Mouse (Mus musculus) lung, embryonic 14.5 days (tissue): Measurements from ENCODE around the gene Eml2. TPM values are rescaled to one million over a fixed set of nuclear protein-coding genes. Genes with fewer than 3 reads are reported as not detected.
A peak's percentile ranks its signal among the peaks of the same experiment; 100 is the strongest.

Experiments used
- ATAC-seq: fragments of 200-750 bp; cut with Nextera tagmentation; 2 replicates; pipeline ENCODE4 v1.8.0; 2017; ENCODE audit warnings: mild to moderate bottlenecking, moderate TSS enrichment, moderate library complexity; ENCODE audit not compliant: insufficient read depth
- DNase-seq: peaks from one replicate; pipeline ENCODE4 v3.0.0-alpha.2; 2015
- H3K27ac ChIP-seq: fragments of 300-500 bp; sonication (generic); 2 replicates; pipeline ENCODE4 v1.5.1; 2014; ENCODE audit warnings: low read depth, mild to moderate bottlenecking, moderate library complexity
- H3K27me3 ChIP-seq: fragments of 300-500 bp; sonication (generic); 2 replicates; pipeline ENCODE4 v1.6.1; 2014; ENCODE audit warnings: low read length, control low read depth; ENCODE audit not compliant: insufficient read depth
- H3K36me3 ChIP-seq: fragments of 300-500 bp; sonication (generic); 2 replicates; pipeline ENCODE4 v1.6.1; 2014; ENCODE audit warnings: control low read depth; ENCODE audit not compliant: insufficient read depth
- H3K4me1 ChIP-seq: fragments of 300-500 bp; sonication (generic); 2 replicates; pipeline ENCODE4 v1.6.1; 2014; ENCODE audit warnings: antibody characterized with exemption, control low read depth; ENCODE audit not compliant: insufficient read depth
- H3K4me2 ChIP-seq: fragments of 300-500 bp; sonication (generic); 2 replicates; pipeline ENCODE4 v1.6.1; 2014; ENCODE audit warnings: mild to moderate bottlenecking
- H3K4me3 ChIP-seq: fragments of 300-500 bp; sonication (generic); 2 replicates; pipeline ENCODE4 v1.5.1; 2014; ENCODE audit warnings: low read depth, low read length
- H3K9ac ChIP-seq: fragments of 300-500 bp; sonication (generic); 2 replicates; pipeline ENCODE4 v1.6.1; 2014
- H3K9me3 ChIP-seq: fragments of 300-500 bp; sonication (generic); 2 replicates; pipeline ENCODE4 v1.6.1; 2016; ENCODE audit warnings: low read depth, low read length, control low read depth
- CTCF ChIP-seq: IDR thresholded peaks from 2 replicates; pipeline ENCODE4 v1.5.1; 2016; ENCODE audit warnings: antibody characterized with exemption, low read depth
- WGBS: fragments of 180-500 bp; shearing (Covaris S2); extraction: QIAGEN DNeasy Blood & Tissue Kit; methylation state at CpG from one replicate; pipeline ENCODE4 v1.1.7; 2014; 5-methylcytosine and 5-hydroxymethylcytosine counted together
- polyA plus RNA-seq: library from polyadenylated mRNA; unstranded; fragments of >200 nt; fragmentation: Nextera tagmentation; extraction: Ambion mirVana; gene quantifications from 2 replicates; pipeline ENCODE4 v1.2.1, GENCODE M21; 2014

Eml2 gene
- polyA plus RNA-seq, 1 experiment from 2014 or later, result 2.7 TPM

- Histone ChIP-seq H3K36me3 (peaks cover 10% of the 10 kb centered on the region; the same call in 1 of the 2 replicates), H3K4me2 (no peak overlapping the region), H3K4me3 (no peak overlapping the region), H3K4me1 (no peaks in the 10 kb centered on the region), H3K27ac (no peak overlapping the region), H3K27me3 (no peaks in the 10 kb centered on the region), H3K9me3 (no peaks in the 10 kb centered on the region), H3K9ac (no peak overlapping the region)
- ATAC-seq, result no peak
- DNase-seq, result no peak
- TF ChIP-seq CTCF, result no peak
- WGBS, result 67% methylated on average over 15 of the region's 15 CpGs
Measured at GRCm38 (mm10) chr7:19201660-19202059, 25.4 kb downstream of the Eml2 start.

- no peak for DNase-seq
- no peak overlapping the region for H3K4me2 ChIP-seq
- ATAC-seq, result no peak
- WGBS, result 58% methylated on average over 15 of the region's 15 CpGs
- no peak overlapping the region for H3K9ac ChIP-seq
- no peak overlapping the region for H3K27ac ChIP-seq
- H3K9me3 ChIP-seq, result no peaks in the 10 kb centered on the region
- no peak overlapping the region for H3K4me3 ChIP-seq
- H3K27me3 ChIP-seq, result no peaks in the 10 kb centered on the region
- H3K36me3 ChIP-seq, result peaks cover 8% of the 10 kb centered on the region; the same call in 1 of the 2 replicates
- no peak for TF ChIP-seq CTCF
- H3K4me1 ChIP-seq, result no peaks in the 10 kb centered on the region
Measured at GRCm38 (mm10) chr7:19202065-19202850, 26.0 kb downstream of the Eml2 start.

GRCm38 (mm10) chr7:19208201-19208910 is 32.1 kb downstream of the Eml2 start:
- Histone ChIP-seq H3K9me3 (peaks cover 3% of the 10 kb centered on the region; the same call in 1 of the 2 replicates), H3K9ac (no peak overlapping the region), H3K4me2 (no peak overlapping the region), H3K27ac (no peak overlapping the region), H3K4me3 (no peak overlapping the region), H3K36me3 (peaks cover 4% of the 10 kb centered on the region; the same call in 1 of the 2 replicates), H3K27me3 (peaks cover 4% of the 10 kb centered on the region; the same call in 1 of the 2 replicates), H3K4me1 (no peaks in the 10 kb centered on the region)
- TF ChIP-seq CTCF, result no peak
- 76% methylated on average over 13 of the region's 13 CpGs for WGBS
- no peak for ATAC-seq
- no peak for DNase-seq

GRCm38 (mm10) chr7:19208944-19209472 is 32.8 kb downstream of the Eml2 start:
- Histone ChIP-seq H3K27ac (no peak overlapping the region), H3K36me3 (peaks cover 4% of the 10 kb centered on the region; the same call in 1 of the 2 replicates), H3K27me3 (peaks cover 4% of the 10 kb centered on the region; the same call in 1 of the 2 replicates), H3K9me3 (peaks cover 3% of the 10 kb centered on the region; the same call in 1 of the 2 replicates), H3K9ac (no peak overlapping the region), H3K4me3 (no peak overlapping the region), H3K4me2 (no peak overlapping the region), H3K4me1 (no peaks in the 10 kb centered on the region)
- peak; percentile 90 for TF ChIP-seq CTCF
- DNase-seq (peak; percentile 87), ATAC-seq (no peak)
- WGBS, result 46% methylated on average over 7 of the region's 7 CpGs

GRCm38 (mm10) chr7:19209494-19209893 is 33.3 kb downstream of the Eml2 start:
- H3K27me3 ChIP-seq, result peaks cover 4% of the 10 kb centered on the region; the same call in 1 of the 2 replicates
- no peak overlapping the region for H3K9ac ChIP-seq
- TF ChIP-seq CTCF, result no peak
- H3K36me3 ChIP-seq, result peaks cover 4% of the 10 kb centered on the region; the same call in 1 of the 2 replicates
- H3K4me2 ChIP-seq, result no peak overlapping the region
- H3K27ac ChIP-seq, result no peak overlapping the region
- ATAC-seq, result no peak
- peaks cover 3% of the 10 kb centered on the region; the same call in 1 of the 2 replicates for H3K9me3 ChIP-seq
- WGBS, result 74% methylated on average over 4 of the region's 4 CpGs
- H3K4me3 ChIP-seq, result no peak overlapping the region
- no peaks in the 10 kb centered on the region for H3K4me1 ChIP-seq
- DNase-seq, result no peak

GRCm38 (mm10) chr7:19210010-19210409 is 33.8 kb downstream of the Eml2 start:
- H3K36me3 ChIP-seq, result peaks cover 4% of the 10 kb centered on the region; the same call in 1 of the 2 replicates
- TF ChIP-seq CTCF, result peak; percentile 58
- H3K9ac ChIP-seq, result no peak overlapping the region
- peaks cover 3% of the 10 kb centered on the region; the same call in 1 of the 2 replicates for H3K9me3 ChIP-seq
- H3K4me3 ChIP-seq, result no peak overlapping the region
- ATAC-seq (no peak), DNase-seq (no peak)
- H3K4me1 ChIP-seq, result no peaks in the 10 kb centered on the region
- 87% methylated on average over 5 of the region's 5 CpGs for WGBS
- H3K27me3 ChIP-seq, result peaks cover 4% of the 10 kb centered on the region; the same call in 1 of the 2 replicates
- no peak overlapping the region for H3K4me2 ChIP-seq
- H3K27ac ChIP-seq, result no peak overlapping the region
